Mouse (Mus musculus): ENCODE data around the gene Wdr63. TPM values are rescaled to one million over a fixed set of nuclear protein-coding genes. Genes with fewer than 3 reads are reported as not detected.
A peak's percentile ranks its signal among the peaks of the same experiment; 100 is the strongest.

Wdr63 gene
- polyA plus RNA-seq, 1 experiment from 2014 or later: 0.20 TPM

- WGBS (ENCODE audit: insufficient replicate concordance): 44% methylated on average over 5 of the region's 5 CpGs
- Histone ChIP-seq H3K4me3 (ENCODE audit: low read depth, low read length) (no peak overlapping the region), H3K36me3 (replicated peaks; ENCODE audit: insufficient read depth, low read length) (no peaks in the 10 kb centered on the region), H3K9me3 (ENCODE audit: low read length) (no peaks in the 10 kb centered on the region), H3K27me3 (ENCODE audit: insufficient read depth, low read length) (no peaks in the 10 kb centered on the region), H3K27ac (ENCODE audit: low read depth) (no peak overlapping the region), H3K4me2 (ENCODE audit: low read depth, low read length) (no peak overlapping the region), H3K4me1 (ENCODE audit: insufficient read depth) (peaks cover 6% of the 10 kb centered on the region), H3K9ac (replicated peaks) (no peak overlapping the region)
- DNase-seq (no peak), ATAC-seq (no peak)
- TF ChIP-seq CTCF (IDR thresholded peaks at IDR 0.05; ENCODE audit: low read depth) (no peak), EP300 (IDR thresholded peaks at IDR 0.05; ENCODE audit: low read depth) (no peak)
Observed at GRCm38 (mm10) chr3:146146131-146146530, 38.2 kb upstream of the Wdr63 start.

- no peak overlapping the region for H3K4me2 ChIP-seq (ENCODE audit: low read depth, low read length)
- 55% methylated on average over 5 of the region's 5 CpGs for WGBS (ENCODE audit: insufficient replicate concordance)
- no peak for TF ChIP-seq EP300 (IDR thresholded peaks at IDR 0.05; ENCODE audit: low read depth)
- peak; percentile 35 for TF ChIP-seq CTCF (IDR thresholded peaks at IDR 0.05; ENCODE audit: low read depth)
Observed at GRCm38 (mm10) chr3:146145501-146145900, 37.6 kb upstream of the Wdr63 start.

DNA sequence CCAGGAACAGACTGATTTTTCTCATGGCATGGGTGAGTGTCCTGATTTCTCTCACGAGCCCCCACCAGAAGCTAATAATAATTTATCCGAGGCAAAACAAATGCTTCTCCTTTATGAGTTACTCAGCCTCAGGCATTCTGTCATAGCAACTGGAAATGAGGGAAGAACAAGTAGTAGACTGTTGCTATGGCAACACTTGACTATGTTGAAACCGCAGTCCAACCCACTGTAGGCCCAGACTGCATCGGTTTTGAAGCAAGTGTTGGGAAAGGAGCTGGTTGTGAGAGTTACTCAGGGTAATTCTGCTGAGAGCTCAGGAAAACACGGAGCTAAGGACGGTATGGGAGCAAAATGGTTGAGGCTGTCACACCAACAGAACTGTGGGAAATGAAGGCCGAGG lies 34.6 kb upstream of the Wdr63 start:
- H3K4me2 ChIP-seq (ENCODE audit: low read depth, low read length): no peak overlapping the region

More at GRCm38 (mm10) chr3:146145501-146145900, 37.6 kb upstream of the Wdr63 start:
- no peaks in the 10 kb centered on the region for H3K36me3 ChIP-seq (replicated peaks; ENCODE audit: insufficient read depth, low read length)
- DNase-seq: no peak
- H3K9me3 ChIP-seq (ENCODE audit: low read length): no peaks in the 10 kb centered on the region
- H3K27ac ChIP-seq (ENCODE audit: low read depth): no peak overlapping the region
- no peak overlapping the region for H3K9ac ChIP-seq (replicated peaks)
- ATAC-seq: no peak
- H3K4me3 ChIP-seq (ENCODE audit: low read depth, low read length): no peak overlapping the region
- no peaks in the 10 kb centered on the region for H3K27me3 ChIP-seq (ENCODE audit: insufficient read depth, low read length)
- peaks cover 6% of the 10 kb centered on the region for H3K4me1 ChIP-seq (ENCODE audit: insufficient read depth)

DNA sequence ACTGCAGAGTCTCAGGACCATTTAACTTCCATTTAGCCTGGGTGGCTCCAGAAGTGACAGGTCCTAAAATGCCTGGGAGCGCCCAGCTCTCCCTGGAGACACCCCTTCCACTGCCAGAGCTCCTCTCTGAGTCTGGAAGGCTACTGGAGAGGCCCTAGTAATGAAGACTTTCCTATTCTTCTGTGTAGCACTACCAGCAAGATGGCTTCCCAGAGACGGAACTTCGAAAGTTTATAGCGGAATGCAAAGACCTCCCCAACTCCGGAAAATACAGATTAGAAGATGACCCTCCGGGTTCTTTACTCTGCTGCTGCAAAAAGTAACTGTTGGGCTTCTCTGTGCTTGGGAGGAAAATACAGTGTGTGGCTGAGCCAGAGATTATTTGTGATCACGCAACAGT lies 32.3 kb upstream of the Wdr63 start:
- no peak overlapping the region for H3K4me2 ChIP-seq (ENCODE audit: low read depth, low read length)
- ATAC-seq: no peak
- H3K27me3 ChIP-seq (ENCODE audit: insufficient read depth, low read length): no peaks in the 10 kb centered on the region
- H3K27ac ChIP-seq (ENCODE audit: low read depth): no peak overlapping the region
- DNase-seq: no peak
- no peak overlapping the region for H3K4me3 ChIP-seq (ENCODE audit: low read depth, low read length)
- no peak overlapping the region for H3K9ac ChIP-seq (replicated peaks)
- no peak for TF ChIP-seq CTCF (IDR thresholded peaks at IDR 0.05; ENCODE audit: low read depth)
- TF ChIP-seq EP300 (IDR thresholded peaks at IDR 0.05; ENCODE audit: low read depth): no peak
- no peaks in the 10 kb centered on the region for H3K9me3 ChIP-seq (ENCODE audit: low read length)
- WGBS (ENCODE audit: insufficient replicate concordance): 92% methylated on average over 7 of the region's 7 CpGs
- H3K36me3 ChIP-seq (replicated peaks; ENCODE audit: insufficient read depth, low read length): no peaks in the 10 kb centered on the region
- no peaks in the 10 kb centered on the region for H3K4me1 ChIP-seq (ENCODE audit: insufficient read depth)

More for the DNA sequence above, 34.6 kb upstream of the Wdr63 start:
- Histone ChIP-seq H3K4me1 (ENCODE audit: insufficient read depth) (no peaks in the 10 kb centered on the region), H3K4me3 (ENCODE audit: low read depth, low read length) (no peak overlapping the region), H3K9ac (replicated peaks) (no peak overlapping the region), H3K36me3 (replicated peaks; ENCODE audit: insufficient read depth, low read length) (no peaks in the 10 kb centered on the region), H3K27ac (ENCODE audit: low read depth) (no peak overlapping the region), H3K27me3 (ENCODE audit: insufficient read depth, low read length) (no peaks in the 10 kb centered on the region), H3K9me3 (ENCODE audit: low read length) (no peaks in the 10 kb centered on the region)
- WGBS (ENCODE audit: insufficient replicate concordance): 73% methylated on average over 7 of the region's 7 CpGs
- TF ChIP-seq CTCF (IDR thresholded peaks at IDR 0.05; ENCODE audit: low read depth) (no peak), EP300 (IDR thresholded peaks at IDR 0.05; ENCODE audit: low read depth) (no peak)
- ATAC-seq: no peak
- no peak for DNase-seq

- WGBS (ENCODE audit: insufficient replicate concordance): 35% methylated on average over 10 of the region's 10 CpGs
- Histone ChIP-seq H3K9me3 (ENCODE audit: low read length) (no peaks in the 10 kb centered on the region), H3K4me3 (ENCODE audit: low read depth, low read length) (no peak overlapping the region), H3K4me2 (ENCODE audit: low read depth, low read length) (no peak overlapping the region), H3K4me1 (ENCODE audit: insufficient read depth) (no peaks in the 10 kb centered on the region), H3K36me3 (replicated peaks; ENCODE audit: insufficient read depth, low read length) (no peaks in the 10 kb centered on the region), H3K27me3 (ENCODE audit: insufficient read depth, low read length) (no peaks in the 10 kb centered on the region), H3K9ac (replicated peaks) (no peak overlapping the region), H3K27ac (ENCODE audit: low read depth) (no peak overlapping the region)
- ATAC-seq (no peak), DNase-seq (peak; percentile 35)
- peak; percentile 55 for TF ChIP-seq CTCF (IDR thresholded peaks at IDR 0.05; ENCODE audit: low read depth)
- TF ChIP-seq EP300 (IDR thresholded peaks at IDR 0.05; ENCODE audit: low read depth): no peak
Observed at GRCm38 (mm10) chr3:146136422-146136821, 28.5 kb upstream of the Wdr63 start.

DNA sequence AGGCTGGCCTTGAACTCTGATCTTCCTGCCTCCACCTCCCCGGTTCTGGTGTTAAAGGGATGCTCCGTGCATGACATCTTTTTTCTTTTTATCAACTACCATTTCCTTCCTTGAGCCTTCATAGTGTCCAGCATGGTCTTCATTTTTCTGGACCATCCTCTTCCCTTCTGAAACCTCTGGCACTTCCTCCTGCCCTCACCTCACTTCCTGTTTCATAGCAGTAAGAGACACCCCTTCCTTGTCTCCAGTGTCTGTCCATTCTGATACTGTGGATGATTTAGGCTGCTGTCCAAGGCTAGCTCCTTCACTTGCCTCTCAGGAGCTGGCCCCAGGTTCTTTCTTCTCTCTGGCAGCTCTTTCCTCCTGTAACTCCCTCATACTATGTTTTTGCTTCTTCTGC lies 27.5 kb upstream of the Wdr63 start:
- ATAC-seq (no peak), DNase-seq (no peak)
- WGBS (ENCODE audit: insufficient replicate concordance): 57% methylated on average over 2 of the region's 2 CpGs
- Histone ChIP-seq H3K4me3 (ENCODE audit: low read depth, low read length) (no peak overlapping the region), H3K27ac (ENCODE audit: low read depth) (no peak overlapping the region), H3K4me1 (ENCODE audit: insufficient read depth) (no peaks in the 10 kb centered on the region), H3K9me3 (ENCODE audit: low read length) (no peaks in the 10 kb centered on the region), H3K9ac (replicated peaks) (no peak overlapping the region), H3K36me3 (replicated peaks; ENCODE audit: insufficient read depth, low read length) (no peaks in the 10 kb centered on the region), H3K27me3 (ENCODE audit: insufficient read depth, low read length) (no peaks in the 10 kb centered on the region), H3K4me2 (ENCODE audit: low read depth, low read length) (no peak overlapping the region)
- TF ChIP-seq EP300 (IDR thresholded peaks at IDR 0.05; ENCODE audit: low read depth) (no peak), CTCF (IDR thresholded peaks at IDR 0.05; ENCODE audit: low read depth) (no peak)

- Histone ChIP-seq H3K36me3 (replicated peaks; ENCODE audit: insufficient read depth, low read length) (no peaks in the 10 kb centered on the region), H3K27ac (ENCODE audit: low read depth) (no peak overlapping the region), H3K27me3 (ENCODE audit: insufficient read depth, low read length) (no peaks in the 10 kb centered on the region), H3K9ac (replicated peaks) (no peak overlapping the region), H3K4me3 (ENCODE audit: low read depth, low read length) (no peak overlapping the region), H3K4me2 (ENCODE audit: low read depth, low read length) (no peak overlapping the region), H3K9me3 (ENCODE audit: low read length) (no peaks in the 10 kb centered on the region), H3K4me1 (ENCODE audit: insufficient read depth) (no peaks in the 10 kb centered on the region)
- ATAC-seq: peak; percentile 57
- TF ChIP-seq CTCF (IDR thresholded peaks at IDR 0.05; ENCODE audit: low read depth) (no peak), EP300 (IDR thresholded peaks at IDR 0.05; ENCODE audit: low read depth) (no peak)
- WGBS (ENCODE audit: insufficient replicate concordance): 59% methylated on average over 9 of the region's 9 CpGs
- no peak for DNase-seq
Observed at GRCm38 (mm10) chr3:146134834-146135233, 26.9 kb upstream of the Wdr63 start.
